Mouse (Mus musculus) erythroid progenitor cell, adult 5-6 weeks (primary cell): ENCODE measurements around the gene Rtn4rl1. TPM values are rescaled to one million over a fixed set of nuclear protein-coding genes. Genes with fewer than 3 reads are reported as not detected.

ENCODE experiments used
- ATAC-seq: replicated peaks from 2 replicates; pipeline ENCODE4 v1.8.0; 2016; ENCODE audit warnings: moderate number of reproducible peaks, mild to moderate bottlenecking, moderate TSS enrichment, inconsistent platforms; ENCODE audit not compliant: poor library complexity, low FRiP score, severe bottlenecking
- total RNA-seq, 2 experiments: library from RNA; stranded (forward) in 1 of 2; stranded (reverse) in 1 of 2; fragments of 150-400 nt in 1 of 2; fragments of 186-747, 209-891 nt in 1 of 2; gene quantifications; 2 replicates each; pipeline versions ENCODE4 v1.2.3 to v1.2.4; 2015 to 2017; ENCODE audit warnings: low replicate concordance in 2 of 2

Rtn4rl1 gene
- total RNA-seq, 2 experiments from 2014 or later, result 0.42 TPM; not detected in 1

DNA sequence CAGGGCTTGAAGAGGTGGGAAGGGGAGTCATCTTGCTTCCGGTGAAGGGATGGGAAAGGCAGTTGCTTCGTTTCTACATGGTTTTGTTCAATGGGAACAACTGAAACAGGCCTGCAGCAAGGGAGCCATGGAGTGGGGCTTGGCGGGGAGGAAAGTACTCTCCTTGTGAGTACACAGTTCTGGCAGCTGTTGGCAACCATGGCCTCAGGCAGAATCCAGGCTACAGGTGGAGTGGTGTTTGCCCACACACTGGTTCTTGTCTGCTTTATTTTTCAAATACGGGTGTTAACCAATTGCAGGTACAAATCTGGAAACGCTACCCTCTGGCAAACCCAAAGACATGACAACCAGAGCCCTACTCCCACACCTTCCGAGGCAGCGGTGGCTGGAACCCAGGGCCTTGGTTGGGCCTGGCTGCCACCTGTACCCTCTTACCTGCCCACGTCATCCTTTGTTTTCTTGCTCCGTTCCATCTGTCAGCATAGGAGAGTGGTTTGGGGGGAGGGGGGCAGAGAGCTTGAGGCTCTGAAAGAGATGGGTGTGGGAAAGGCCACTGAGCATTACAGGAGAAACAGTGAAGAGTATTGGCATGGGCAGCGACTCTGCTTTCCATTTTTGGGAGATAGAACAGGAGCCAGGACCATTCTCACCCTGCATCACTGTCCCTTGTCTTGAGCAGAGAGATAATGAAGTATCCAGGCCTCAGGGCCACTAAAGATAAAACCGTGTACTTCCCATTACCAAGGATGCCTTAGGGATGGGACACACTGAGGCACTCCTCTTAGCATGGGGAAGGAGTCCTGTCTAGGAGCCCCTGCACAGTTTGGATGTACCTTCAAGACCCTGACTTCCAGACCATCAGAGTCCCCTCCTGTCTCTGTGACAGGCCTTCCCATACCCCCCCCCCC lies 51.0 kb downstream of the Rtn4rl1 start:
- no peak for ATAC-seq

DNA sequence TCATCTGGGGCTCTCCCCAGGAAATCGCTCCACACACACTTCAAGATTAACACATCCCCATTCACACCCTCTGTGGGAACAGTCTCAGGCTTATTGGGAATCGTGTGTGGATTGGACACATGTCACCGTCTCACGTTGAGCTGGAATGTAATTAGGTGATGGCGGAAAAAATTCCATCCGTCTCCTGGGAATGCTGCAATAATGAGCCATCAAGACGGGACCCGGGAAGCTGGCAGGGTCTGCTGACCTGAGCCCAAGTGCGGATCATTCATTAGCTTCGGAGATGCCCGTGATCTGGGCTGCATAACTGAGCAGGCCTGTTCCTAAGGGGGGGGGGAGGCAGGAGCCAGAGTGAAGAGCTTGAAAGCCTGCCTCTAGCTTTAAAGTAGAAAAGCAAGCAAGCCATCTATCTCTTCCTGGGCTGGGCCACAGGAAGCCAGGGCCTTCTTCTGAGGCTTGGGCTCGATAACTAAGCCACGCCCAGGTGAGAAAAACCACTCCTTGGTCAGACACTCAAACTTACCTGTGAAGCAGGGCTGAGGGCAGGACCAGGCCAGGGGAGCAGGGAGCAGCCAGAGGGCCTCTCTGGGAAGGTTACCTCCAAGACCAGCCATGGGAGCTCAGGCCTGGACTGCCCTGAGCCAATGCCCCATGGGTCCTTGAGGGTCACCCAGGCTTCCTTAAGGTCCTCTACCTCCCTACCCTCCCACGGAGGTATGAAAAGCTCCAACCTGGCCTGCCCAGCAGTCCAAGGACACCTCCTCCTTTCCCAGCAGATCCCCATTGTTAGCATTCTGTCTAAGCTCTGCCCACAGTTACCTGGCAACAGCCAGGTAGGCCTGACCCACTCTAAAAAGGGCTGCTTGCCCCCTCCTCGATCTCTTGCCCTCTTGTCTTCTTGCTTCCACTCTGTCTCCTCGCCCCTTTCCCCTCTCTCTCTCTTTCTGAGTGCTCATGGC lies 52.1 kb downstream of the Rtn4rl1 start:
- no peak for ATAC-seq

DNA sequence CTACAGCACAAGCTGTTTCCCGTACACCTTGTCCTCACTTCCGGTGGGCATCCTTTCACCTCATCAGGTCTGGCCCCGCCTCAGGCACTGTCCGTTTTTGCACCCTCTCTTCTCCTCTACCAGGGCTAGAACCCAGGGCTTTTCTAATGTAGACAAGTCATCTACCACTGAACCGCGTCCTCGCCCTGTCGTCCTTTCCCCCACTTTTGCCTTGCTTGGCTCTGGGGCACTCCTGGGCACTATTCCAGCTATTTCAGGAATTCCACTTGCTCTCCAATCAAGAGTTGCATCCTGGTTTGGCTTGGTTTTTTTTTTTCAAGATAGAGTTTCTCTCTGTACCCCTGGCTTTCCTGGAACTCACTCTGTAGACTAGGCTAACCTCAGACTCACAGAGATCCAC lies 53.0 kb downstream of the Rtn4rl1 start:
- no peak for ATAC-seq

DNA sequence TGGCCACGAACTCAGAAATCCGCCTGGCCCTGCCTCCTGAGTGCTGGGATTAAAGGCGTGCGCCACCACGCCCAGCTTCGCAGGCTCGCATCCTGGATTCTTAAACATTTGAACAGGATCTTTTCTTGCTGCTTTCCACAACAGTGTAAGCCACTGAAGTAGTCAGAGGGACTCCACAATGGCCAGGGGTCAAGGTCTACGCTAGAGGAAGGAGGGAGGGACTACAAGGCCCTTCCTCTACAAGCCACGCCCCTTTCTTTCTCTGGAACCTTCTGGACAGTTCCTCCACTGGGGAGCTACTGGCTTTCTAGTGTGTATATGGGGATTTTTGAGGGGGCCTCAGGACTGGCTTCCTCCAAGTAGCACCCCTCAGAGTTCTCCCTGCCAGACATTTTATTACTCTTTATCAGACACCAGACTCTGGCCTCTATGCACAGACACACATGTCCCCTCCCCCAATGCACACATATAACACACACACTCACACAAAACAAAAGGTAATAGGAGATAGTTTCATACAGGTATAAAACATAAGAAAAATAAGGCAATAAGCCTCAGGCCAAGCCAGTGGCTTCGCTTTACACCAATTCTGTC lies 53.7 kb downstream of the Rtn4rl1 start:
- ATAC-seq, result no peak

DNA sequence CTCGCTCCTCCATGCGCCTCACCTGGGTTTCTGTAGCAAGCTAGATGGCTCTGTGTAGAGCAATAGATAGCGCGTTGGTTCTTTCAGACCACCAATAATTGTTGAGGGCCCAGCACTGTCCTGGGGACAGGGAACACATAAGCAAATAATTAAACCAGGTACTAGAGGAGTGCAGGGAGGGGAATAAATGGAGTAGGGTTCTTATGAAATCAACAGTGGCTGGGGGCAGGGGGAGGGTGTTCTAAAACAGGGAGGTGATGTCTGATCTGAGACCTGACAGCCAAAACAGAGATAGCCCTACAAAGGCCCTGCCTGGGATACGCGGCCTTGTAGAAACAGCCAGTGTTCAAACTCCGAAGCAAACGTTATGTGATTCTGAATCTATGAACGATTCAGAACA lies 56.0 kb downstream of the Rtn4rl1 start:
- no peak for ATAC-seq

DNA sequence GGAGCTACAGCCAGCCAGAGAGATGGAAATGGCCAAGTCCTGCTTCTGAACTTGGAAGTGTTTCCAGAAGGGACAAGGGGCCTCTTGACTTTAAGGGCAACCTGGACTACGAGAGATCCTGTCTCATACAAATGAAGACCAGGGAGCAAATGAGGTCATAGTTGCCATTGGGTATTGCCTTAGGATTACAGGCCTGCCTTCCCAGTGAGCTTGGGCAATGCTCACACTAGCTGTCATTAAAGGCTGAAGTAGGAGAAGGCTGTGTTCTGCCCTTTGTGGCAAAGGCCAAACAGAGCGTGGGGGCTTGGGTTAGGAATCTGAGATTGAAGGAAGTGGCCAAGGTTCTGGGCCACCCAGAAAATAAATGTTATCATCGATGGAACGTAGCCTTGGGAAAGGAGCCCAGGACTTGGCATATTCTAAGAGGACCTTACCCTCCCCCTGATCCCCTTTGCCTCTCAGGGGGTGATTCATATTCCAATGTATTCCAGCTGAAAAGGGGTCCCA lies 57.5 kb downstream of the Rtn4rl1 start:
- ATAC-seq, result no peak

DNA sequence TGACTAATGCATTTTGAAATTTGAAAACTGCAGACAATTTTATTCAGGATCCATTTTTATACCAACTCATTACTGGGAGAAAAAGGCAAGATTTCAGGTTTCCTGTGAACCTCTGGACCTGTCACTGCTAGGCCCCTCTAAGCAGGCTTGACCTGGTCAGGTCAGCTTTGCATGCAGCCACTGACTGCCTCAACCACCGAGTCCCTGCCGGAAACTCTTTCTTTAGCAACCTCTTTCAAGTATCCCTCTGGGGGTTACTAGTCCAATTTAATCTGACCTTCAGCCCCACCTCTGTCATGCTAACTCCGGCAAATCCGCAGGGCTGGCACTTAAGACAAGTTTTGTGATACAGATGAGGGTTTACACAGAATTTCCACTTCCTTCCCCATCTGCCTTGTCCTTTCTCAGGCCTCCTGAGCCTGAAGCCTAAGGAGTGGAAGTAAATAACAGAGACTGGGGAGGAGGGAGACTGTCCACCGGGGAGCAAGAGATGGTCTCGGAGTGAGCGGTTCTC lies 58.0 kb downstream of the Rtn4rl1 start:
- ATAC-seq, result no peak

DNA sequence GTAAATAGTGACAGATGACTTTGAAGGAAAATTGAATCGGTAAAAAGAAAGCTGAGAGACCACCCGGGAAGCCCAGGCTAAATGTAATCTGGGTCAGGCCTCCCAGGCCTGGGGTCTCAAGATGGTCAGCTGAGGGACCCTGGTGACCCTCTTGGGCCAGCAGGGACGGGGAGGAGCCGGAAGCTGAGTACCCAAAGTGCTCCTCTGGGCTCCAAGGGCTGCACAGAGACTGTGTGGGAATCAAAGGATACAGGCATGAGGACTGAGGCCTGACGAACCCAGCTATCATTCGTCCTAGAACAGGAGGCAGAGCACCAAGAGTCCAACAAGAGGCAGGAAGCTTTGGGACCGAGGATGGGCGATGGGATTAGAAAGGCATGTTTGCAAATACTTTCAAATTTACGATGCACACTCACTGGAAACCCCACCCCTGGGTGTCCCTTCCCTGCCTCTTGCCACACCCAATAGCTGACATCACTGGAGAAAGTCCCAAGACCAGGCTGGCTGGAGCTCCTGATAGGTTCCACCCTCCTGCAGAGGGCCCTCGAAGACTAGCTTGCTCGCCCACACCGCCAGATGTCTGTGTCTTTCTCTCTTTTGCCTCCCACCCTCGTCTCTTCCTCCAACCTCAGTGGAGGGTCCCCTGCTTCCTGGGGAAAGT lies 60.8 kb downstream of the Rtn4rl1 start:
- peak; percentile 97 for ATAC-seq

DNA sequence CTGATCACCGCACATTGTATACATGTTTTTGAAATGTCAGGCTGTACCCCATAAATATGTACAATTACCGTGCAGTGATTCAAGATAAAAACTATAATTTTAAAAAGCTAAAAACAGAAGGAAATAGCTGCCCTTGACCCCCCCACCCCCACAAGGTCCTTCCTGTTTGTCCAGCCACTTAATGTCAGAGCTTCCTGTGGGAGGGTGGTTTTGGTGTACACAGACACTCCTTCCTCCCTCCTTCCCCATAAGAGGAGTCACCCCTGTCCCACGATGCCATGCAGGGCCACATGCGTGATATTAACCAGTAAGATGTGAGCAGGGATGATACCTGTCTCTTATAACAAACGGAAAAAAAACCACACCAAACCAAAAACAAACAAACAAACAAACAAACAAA lies 61.7 kb downstream of the Rtn4rl1 start:
- no peak for ATAC-seq

DNA sequence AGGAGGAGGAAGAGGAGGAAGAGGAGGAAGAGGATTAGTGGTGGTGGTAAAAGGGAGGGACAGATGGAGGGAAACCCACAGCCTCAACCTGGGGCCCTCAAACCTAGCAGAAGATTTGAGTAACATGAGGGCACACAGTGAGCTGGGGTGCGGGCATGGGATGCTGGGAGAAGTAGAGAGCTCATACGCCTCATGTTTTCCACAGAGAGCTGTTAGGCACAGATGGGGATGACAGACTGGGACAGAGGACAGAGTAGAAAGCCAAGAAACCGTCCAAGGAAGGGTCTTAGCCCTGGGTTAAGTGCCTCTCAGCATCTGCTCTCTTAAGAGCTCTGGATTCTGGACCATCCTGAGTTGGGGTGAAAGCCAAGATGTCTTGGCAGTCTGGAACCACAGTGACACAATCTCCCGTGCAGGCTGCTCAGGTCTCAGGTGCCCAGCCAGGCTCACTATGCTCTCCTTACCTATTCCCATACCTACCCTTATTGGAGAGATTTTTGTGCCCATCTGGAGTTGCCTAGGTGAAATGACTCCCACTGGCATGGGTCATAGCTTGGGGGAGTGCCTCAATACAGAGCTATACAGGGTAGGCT lies 63.6 kb downstream of the Rtn4rl1 start:
- ATAC-seq, result no peak

DNA sequence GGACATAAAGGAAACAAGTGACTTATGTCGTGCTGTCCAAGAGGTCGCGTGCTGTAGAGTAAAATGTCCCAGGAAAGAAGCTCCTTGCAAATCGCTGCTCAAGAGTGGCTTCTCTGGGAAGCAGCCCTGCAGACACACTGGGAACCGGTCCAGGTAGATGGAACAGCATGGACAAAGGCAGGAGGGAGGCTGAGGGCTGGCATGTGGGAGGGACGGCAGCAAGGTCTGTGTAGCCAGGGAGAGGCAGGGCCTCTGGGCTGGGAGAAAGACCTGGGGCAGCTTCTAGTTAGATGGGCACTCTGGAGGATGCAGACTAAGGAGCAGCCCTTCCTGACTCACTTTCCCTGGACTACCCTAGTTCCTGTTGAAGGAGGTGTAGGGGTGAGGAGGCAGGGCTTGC lies 65.8 kb downstream of the Rtn4rl1 start:
- no peak for ATAC-seq

DNA sequence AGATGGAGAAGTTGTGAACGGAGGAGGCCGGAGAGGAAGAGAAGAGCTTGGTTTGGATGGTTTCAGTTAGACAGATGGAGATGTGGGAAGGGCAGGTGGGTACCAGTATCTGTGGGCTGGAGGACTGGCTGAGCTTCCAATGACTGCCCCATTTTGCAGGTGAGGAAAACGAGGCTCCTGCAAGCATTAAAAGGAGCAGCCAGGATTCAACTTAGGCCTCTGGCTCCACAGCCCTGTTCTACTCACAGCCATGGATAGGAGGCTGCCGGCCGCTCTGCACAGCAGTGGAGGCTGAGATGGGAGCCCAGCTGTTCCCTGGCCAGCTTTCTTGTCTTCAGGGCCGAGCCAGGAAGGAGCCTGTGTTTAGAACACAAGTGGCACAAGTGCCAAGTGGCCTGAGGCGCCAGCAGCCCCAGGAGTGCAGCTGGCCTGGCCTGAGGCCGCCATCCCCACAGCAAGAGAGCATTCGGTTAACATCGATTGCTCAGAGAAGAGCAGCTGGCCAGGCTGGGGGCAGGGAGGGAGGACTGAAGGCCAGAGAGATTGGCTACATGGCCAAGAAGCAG lies 66.5 kb downstream of the Rtn4rl1 start:
- ATAC-seq, result no peak

DNA sequence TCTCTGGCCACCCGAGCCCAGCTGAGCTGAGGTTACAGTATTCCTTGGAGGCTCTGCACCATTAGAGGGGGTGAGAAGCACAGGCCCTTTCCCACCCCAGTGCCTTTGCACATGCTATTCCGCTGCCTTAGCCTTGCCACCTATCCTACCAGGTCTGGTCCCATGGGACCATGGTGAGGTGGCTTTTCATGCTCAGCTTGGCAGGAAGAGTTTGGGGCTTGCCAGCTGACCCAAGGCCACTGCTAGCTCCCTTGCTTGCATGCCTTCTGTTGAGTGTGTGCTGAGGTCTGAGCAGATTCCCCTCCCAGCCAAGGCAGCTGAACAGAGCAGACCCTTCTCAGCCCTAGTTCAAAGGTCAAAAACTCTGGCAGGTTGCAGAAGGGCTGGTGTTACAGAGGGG lies 67.4 kb downstream of the Rtn4rl1 start:
- no peak for ATAC-seq

DNA sequence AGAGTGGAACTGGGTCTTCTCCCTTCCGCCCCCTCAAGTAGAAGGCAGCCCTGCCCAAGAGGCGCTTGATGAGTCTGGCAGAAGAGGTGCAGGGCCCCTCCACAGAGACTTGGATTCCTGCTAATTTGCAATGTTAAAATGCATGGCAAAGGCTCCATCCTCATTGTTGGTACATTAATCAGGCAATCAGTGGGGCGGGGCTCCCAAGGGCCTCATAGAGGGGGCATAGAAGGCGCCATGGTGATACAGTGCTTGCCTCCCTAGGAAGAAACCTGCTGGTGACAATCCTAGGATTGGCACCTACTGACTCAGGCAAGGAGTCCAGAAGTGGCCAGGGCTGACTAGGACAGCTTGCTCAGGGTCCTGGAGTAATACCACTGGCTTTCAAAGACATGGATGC lies 68.1 kb downstream of the Rtn4rl1 start:
- no peak for ATAC-seq

DNA sequence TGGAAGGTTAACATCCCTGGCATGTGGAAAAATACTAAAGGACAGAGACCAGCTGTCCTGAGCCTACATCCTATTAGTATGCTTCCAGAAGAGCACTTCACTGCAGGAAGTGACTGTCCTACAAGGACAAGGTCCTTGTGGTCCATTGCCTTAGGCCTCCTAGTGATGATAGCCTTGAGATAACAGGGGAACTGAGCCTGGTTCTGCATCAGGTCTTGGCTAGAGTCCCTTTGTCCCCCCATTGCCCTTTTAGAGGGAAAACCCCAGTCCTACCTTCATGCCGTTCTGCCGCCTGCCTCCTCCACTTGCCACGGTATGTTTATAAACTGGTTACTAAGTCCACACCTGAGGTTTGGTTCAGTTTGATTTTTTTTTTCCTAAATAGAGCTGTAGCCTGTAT lies 68.6 kb downstream of the Rtn4rl1 start:
- no peak for ATAC-seq

DNA sequence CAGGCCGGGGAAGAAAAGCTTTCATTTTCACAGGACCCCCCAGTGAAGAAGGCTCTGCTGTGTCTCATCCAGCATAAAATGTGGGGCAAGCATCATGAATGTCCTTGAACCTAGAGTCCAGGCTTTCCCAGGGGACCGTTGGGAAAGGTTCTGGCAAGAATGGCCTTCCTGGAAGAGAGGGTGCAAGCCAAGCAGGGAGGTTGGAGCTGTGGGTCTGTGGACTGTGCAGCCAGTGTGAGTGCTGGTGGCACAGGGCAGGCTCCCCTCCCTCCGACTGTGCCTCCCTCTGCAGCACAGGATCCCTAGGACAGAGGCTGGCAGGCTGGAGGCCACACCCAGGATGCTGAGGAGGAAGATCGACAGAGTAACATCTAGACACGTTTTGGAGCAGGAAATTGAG lies 69.2 kb downstream of the Rtn4rl1 start:
- no peak for ATAC-seq

DNA sequence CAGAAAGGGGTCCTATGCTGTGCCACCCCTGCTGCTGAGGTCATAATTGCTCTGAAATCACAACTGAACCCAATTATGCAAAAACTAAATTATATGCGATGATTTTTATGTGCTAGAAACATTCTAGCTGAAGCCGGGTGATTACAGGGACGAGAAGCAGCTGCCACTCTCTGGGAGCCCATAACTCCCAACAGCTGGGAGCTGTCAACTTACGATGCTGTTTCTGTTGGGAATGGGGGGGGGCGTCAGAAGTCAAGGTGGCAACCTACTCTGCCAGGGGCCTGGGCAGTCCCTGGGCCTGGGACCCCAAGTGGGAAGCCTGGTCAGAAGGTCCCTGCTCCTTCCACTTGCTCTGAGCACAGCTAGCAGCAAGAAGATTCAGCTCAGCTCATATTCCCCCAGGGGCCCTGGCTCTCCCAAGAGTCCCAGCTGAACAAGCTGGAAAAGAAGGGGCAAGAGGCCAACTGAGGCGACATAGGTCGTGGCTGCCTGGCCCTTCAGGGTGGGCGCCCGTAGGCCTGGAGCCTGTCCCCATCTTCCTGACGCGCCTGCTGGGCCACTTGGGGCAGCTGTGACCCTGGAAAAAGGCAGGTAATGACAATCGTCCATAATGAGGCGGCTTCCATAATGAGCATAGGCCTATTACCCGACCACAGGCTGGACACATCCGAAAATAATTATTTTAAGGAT lies 69.8 kb downstream of the Rtn4rl1 start:
- no peak for ATAC-seq

DNA sequence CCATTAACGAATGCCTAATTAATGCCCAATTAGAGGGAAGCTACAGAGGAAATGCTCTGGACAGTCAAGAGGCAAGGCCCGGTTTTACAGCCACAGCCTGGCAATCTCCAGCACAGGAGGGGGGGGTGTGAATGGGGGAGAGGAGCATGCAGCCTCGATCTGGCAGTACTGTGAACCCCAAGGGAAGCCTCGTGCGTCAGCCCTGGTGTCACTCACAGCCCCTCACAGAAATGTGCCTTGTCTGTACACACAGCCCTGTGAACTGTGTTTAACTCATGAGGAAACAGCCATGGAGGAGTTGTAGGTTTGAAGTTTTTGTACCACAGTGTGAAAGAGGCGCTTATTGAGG lies 70.4 kb downstream of the Rtn4rl1 start:
- ATAC-seq, result no peak
